Mouse (Mus musculus): ENCODE results near the gene Pth2. TPM values are rescaled to one million over a fixed set of nuclear protein-coding genes. Genes with fewer than 3 reads are reported as not detected.
A peak's percentile ranks its signal among the peaks of the same experiment; 100 is the strongest.
"Not testable (repeated sequence)": the region's sequence is repeated elsewhere in the genome, so short reads cannot be mapped to it uniquely, and the experiment has no call there.

The Pth2 gene
- total RNA-seq, 2 experiments from 2014 or later: not detected

- DNase-seq (ENCODE audit: extremely low spot score in 1 of 2, low spot score in 2 of 2): no peak
- intact Hi-C loops (cut with DNase I): no loop called here
Observed at GRCm38 (mm10) chr7:45150321-45150720, 30.5 kb upstream of the Pth2 start.

DNA sequence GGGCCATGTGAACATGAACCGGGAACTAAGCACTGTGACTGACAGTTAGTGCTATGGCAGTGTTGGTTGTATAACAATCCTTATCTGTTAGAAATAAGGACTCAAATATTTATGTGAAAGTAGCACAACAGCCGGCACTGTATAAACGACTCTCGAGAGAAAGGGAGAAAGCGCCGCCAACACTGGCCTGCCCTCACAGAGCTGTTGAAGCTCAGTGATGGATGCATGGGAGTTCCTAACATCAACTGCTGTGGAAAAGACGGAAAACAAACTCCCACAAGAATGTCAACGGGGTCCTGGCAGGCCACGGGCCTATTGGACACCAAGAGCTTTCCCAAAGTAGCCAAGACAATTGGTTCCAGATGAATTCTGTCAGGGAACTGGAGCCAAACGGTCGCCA lies 29.5 kb upstream of the Pth2 start:
- no peak for DNase-seq (ENCODE audit: extremely low spot score in 1 of 2, low spot score in 2 of 2)

DNA sequence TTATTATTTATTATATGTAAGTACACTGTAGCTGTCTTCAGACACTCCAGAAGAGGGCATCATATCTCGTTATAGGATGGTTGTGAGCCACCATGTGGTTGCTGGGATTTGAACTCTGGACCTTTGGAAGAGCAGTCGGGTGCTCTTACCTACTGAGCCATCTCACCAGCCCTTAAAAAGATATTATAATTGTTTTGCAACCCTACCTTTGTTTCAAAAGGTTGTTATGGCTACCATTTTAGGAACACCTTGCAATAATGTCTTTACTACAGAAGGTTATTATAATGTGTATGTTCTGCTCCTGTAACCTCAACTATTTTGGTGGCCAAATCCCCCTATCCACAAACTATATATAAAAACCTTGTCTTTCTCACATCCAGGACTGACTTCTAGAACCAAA lies 27.7 kb upstream of the Pth2 start:
- DNase-seq (ENCODE audit: extremely low spot score in 1 of 2, low spot score in 2 of 2); intact Hi-C loops (cut with DNase I): not testable (repeated sequence)

More for the DNA sequence above, 29.5 kb upstream of the Pth2 start:
- intact Hi-C loops (cut with DNase I): no loop called here

- no peak for DNase-seq (ENCODE audit: extremely low spot score in 1 of 2, low spot score in 2 of 2)
- intact Hi-C loops (cut with DNase I): no loop called here
Observed at GRCm38 (mm10) chr7:45153586-45153985, 27.2 kb upstream of the Pth2 start.

DNA sequence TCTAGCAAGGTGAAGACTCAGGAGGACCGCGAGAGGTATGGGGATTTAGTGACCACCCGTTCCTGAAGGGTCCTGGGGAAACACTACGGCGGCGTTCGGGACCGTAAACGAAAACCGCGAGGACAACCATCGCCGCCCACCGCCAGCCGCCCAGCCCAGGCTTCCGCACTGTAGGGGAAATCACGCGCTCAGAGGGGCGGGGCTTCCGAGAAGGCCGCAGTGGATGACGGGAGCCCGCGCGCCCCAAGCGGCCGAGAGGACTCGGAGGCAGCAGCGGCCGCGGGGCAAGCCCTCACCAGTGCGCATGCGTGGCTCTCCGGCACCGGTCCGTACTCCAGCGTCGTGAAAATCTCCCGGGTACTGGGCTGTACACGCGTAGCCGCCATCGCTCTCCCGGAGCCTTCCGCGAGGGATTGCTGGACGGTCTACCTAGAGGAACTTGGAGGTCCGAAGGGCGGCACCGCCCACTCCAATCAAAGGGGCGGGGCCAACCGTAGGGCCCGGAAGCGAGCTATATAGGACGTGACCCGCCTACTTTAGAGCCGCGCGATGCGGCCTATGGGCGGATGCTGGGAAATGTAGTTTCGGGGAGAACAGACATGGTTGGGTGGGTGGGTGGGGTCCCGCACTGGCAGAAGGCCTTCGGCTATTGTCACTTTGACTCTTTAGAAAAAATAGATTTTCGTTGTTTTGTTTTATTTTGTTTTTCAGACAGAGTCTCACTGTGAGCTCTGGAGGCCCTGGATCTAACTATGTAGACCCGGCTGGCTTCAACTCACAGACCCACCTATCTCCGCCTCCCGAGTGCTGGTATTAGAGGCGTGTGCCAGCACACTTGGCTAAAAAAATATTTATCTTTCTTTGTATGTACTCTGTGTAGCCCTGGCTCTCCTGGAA lies 26.5 kb upstream of the Pth2 start, which contains the start of the genes Pih1d1 and Aldh16a1:
Pih1d1 (plus strand) TSS at position 208 of the 897 bp plus-strand sequence.
Aldh16a1 (minus strand) TSS at position 489 of the 897 bp plus-strand sequence.
- intact Hi-C loops (cut with DNase I): no loop called here

GRCm38 (mm10) chr7:45154993-45155514 lies 25.7 kb upstream of the Pth2 start:
- intact Hi-C loops (cut with DNase I): no loop called here
- peak in 1 of 2 experiments; percentile 77 for DNase-seq (ENCODE audit: extremely low spot score in 1 of 2, low spot score in 2 of 2)

More for the DNA sequence above, 26.5 kb upstream of the Pth2 start, which contains the start of the genes Pih1d1 and Aldh16a1:
- peak; percentile 94 to 99 for DNase-seq (ENCODE audit: extremely low spot score in 1 of 2, low spot score in 2 of 2)

DNA sequence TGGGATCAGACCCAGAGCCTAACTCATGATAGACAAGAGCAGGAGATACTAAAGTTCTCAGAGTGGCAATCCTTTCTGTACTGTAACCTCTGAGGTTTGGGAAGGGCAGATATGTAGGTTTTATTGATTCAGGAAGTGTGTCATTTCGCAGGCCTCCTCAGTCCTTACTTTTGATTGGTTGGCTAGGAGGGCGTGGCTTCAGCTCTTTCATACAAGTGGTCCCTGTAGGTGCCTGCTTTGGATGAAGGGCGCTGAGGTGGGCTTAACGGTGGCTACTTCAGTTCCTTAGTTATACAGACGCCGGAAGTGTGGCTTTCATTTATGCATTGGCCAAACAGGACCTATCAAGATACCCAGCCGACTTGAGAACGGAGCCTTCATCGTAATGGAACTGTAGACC lies 25.2 kb upstream of the Pth2 start:
- intact Hi-C loops (cut with DNase I): no loop called here
- peak in 1 of 2 experiments; percentile 28 for DNase-seq (ENCODE audit: extremely low spot score in 1 of 2, low spot score in 2 of 2)

- intact Hi-C loops (cut with DNase I): no loop called here
- DNase-seq (ENCODE audit: extremely low spot score in 1 of 2, low spot score in 2 of 2): no peak
Observed at GRCm38 (mm10) chr7:45156206-45156605, 24.6 kb upstream of the Pth2 start.

- intact Hi-C loops (cut with DNase I): no loop called here
- peak in 1 of 2 experiments; percentile 53 for DNase-seq (ENCODE audit: extremely low spot score in 1 of 2, low spot score in 2 of 2)
Observed at GRCm38 (mm10) chr7:45157459-45157858, 23.3 kb upstream of the Pth2 start.

DNA sequence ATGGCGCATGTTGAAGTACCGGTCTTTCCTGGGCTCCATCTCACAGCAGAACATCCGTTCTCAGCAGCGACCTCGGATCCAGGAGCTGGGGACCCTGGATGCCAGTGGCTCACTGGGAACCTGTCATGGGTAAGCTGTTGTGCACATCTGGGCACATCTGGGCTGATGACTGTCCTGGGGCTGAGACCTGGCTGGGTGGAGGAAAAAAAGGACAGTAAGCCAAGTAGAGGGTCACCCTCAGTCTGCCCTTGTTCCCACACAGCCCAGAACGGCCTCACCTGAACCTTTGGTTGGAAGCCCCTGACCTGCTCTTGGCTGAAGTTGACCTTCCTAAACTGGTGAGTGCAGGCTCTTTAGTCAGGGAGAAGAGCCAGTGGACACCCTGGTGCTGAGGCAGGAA lies 21.8 kb upstream of the Pth2 start:
- intact Hi-C loops (cut with DNase I): no loop called here

GRCm38 (mm10) chr7:45160316-45160800 lies 20.4 kb upstream of the Pth2 start:
- no peak for DNase-seq (ENCODE audit: extremely low spot score in 1 of 2, low spot score in 2 of 2)
- intact Hi-C loops (cut with DNase I): loop anchor here (5.0 to 10.0 kb wide), 2 partner anchors 37 to 204 kb away; partner anchors contain the start of gene Ppfia3

More for the DNA sequence above, 21.8 kb upstream of the Pth2 start:
- DNase-seq (ENCODE audit: extremely low spot score in 1 of 2, low spot score in 2 of 2): peak in 1 of 2 experiments; percentile 38

- intact Hi-C loops (cut with DNase I): loop anchor here (5.0 to 10.0 kb wide), 2 partner anchors 36 to 204 kb away; partner anchors contain the start of gene Ppfia3
- no peak for DNase-seq (ENCODE audit: extremely low spot score in 1 of 2, low spot score in 2 of 2)
Observed at GRCm38 (mm10) chr7:45160866-45161265, 19.9 kb upstream of the Pth2 start.

DNA sequence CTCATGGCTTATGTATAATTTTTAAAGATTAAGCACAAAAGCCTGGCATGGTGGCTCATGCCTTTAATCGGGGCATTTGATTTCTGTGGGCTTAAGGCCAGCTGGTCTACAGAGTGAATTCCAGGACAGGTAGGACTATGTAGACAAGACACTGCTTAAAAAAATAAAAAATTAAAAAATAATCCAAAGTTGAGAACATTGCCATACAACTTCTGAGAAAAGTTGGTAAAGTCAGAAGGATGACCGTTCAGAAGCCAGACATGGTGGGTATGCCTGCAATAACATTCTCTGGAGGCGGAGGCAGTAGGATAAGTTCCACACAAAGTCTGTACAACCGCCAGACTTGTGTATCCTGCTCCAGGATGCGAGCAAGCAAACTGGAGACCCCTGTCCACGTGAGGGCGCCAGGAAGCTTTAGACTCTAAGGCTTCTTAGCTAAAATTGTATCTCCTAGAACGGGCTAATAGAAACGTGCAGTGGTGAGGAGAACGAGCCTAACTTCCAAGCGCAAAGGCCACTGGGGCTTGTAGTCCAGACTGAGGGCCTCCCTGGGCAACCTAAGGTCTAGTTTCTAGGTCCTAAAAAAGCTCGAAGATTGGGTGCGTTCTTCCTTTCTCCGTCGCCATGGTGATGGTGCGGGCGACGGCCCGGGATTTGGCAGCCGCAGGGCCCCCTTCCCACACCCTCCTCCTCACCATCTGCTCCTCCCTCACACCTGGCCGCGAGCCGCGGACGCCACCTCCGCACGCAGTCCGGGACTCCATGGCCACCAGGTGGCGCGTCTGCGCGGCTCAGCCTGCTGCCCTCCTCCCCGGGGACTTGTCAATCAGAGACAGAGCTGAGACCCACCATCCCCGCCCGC lies 19.0 kb upstream of the Pth2 start:
- intact Hi-C loops (cut with DNase I): loop anchor here (2.0 to 10.0 kb wide), 3 partner anchors 35 to 203 kb away; partner anchors contain the start of gene Ppfia3
- DNase-seq (ENCODE audit: extremely low spot score in 1 of 2, low spot score in 2 of 2): peak; percentile 89 to 94

- DNase-seq (ENCODE audit: extremely low spot score in 1 of 2, low spot score in 2 of 2): peak in 1 of 2 experiments; percentile 33
Observed at GRCm38 (mm10) chr7:45162551-45162950, 18.2 kb upstream of the Pth2 start.

DNA sequence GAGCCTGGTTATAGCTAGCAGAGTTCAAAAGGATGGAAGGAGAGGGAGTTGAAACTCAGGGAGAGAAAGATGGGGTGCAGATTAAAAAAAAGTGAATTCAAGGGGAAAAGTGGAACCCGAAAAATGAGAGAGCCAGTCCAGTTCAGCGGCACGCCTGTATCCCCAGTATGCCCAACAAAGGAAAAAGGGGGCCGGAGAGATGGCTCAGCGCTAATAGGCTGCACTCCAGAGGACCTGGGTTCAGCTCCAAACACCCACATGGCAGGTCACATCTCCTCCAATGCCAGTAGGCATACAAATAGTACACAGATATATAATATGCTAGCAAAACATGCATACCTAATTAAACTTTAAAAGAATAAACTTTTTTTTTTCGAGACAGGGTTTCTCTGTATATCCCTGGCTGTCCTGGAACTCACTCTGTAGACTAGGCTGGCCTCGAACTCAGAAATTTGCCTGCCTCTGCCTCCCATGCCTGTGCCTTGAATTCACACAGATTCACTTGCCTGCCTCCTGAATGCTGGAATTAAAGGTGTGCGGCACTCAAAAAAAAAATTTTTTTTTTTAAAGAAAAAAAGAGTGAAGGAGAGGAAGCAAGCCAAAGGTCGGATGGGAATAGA lies 17.7 kb upstream of the Pth2 start:
- intact Hi-C loops (cut with DNase I): loop anchor here (2.0 to 10.0 kb wide), 3 partner anchors 34 to 202 kb away; partner anchors contain the start of gene Ppfia3
- DNase-seq (ENCODE audit: extremely low spot score in 1 of 2, low spot score in 2 of 2): peak in 1 of 2 experiments; percentile 23

More at GRCm38 (mm10) chr7:45162551-45162950, 18.2 kb upstream of the Pth2 start:
- intact Hi-C loops (cut with DNase I): loop anchor here (2.0 to 10.0 kb wide), 3 partner anchors 35 to 202 kb away; partner anchors contain the start of gene Ppfia3

DNA sequence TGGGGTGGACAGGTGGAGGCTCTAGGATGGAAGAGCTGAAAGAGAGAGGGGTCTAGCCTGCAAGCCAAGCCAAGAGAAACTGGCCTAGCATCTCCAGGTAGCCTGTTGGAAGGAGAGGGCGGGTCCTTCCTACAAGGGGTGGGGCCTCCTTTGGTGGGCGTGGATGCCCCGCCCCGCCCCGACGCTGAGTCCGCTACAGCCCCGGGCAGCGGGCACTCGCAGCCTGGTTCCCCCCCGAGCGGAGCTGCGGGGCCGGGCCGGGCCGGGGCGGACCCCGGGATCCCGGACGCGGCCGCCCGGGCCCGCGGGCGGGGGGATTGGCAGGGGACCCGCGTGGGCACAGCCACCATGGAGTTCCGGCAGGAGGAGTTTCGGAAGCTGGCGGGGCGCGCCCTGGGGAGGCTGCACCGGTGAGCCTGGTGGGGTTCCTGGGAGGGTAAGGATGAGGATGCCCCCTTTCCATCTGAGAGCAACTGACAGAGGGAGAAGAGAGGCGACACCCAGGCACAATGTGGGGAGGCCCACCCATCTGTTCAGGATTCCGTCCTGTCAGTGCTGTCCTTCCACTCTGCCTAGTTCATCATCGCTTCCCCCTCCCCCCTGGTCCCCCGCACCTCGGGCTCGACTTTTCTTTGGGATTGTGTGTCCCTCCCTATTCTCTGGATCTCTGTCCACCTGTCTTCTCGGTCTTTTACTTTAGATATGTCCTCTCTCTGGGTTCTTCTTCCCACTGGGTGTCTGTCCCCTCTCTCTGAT lies 16.9 kb upstream of the Pth2 start, which contains the start of gene Slc17a7:
Slc17a7 (plus strand) TSS at position 215 of the 756 bp plus-strand sequence.
- intact Hi-C loops (cut with DNase I): loop anchor here (2.0 to 10.0 kb wide), 3 partner anchors 33 to 201 kb away; partner anchors contain the start of gene Ppfia3
- DNase-seq (ENCODE audit: extremely low spot score in 1 of 2, low spot score in 2 of 2): peak in 1 of 2 experiments; percentile 63

DNA sequence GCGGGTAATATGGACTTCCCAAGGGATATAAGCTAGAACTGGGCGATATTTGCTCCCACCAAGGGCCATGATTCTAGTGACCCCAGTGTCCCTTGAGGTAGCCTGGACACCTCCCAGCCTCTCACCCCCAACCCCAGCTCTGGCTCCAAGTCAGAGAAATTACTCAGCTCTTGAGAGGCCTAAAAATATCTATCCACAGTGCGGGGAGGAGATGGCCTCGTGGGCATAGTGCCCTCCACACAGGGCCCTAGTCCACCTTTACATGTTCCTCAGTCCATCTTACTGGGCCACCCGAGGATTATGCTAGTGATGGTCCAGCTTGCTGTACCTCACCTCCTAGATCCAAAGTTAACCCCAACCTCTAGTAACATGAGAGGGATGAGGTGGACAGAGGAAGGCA lies 16.0 kb upstream of the Pth2 start:
- DNase-seq (ENCODE audit: extremely low spot score in 1 of 2, low spot score in 2 of 2): no peak
- intact Hi-C loops (cut with DNase I): loop anchor here (5.0 to 10.0 kb wide), 2 partner anchors 32 to 200 kb away; partner anchors contain the start of gene Ppfia3
